ENCODE assay signal across 8 mouse cellular contexts in the genomic region with DNA sequence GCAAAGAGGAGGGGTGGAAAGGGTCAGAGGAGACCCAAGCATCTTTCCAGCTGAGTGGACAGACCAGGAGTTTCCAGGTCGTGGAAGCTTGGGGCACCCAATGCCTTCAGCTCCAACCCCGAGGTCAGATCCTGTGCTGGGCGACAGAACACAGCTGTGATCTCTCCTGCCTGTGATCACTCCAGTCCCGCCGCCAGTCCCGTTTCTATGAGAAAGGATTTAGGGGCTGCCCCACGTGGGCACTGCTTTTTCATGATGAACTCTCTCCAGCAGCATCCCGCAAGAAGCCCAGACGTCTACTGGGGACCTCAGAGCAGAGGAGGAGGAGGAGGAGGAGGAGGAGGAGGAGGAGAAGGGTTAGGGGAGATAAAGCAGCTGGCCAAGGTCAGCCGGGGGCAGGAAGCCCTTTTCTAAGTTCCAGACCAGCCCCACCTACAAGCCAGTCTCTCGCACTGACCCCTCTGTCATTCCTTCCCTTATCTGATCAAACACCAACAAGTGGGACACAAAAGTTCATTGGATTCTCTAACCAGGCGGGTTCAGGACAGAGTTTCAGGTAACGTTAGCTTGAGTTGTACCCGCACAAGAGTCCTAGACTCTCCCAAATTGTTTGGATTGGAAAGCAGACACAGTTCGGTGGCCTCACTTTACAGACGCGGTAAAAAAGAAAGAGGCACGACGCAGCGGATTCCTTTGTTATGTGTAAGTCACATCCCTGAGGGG. TPM values are rescaled to one million over a fixed set of nuclear protein-coding genes. Genes with fewer than 3 reads are reported as not detected.
DNase-seq lines count a peak whose midpoint lies in the region; ATAC-seq and TF ChIP-seq lines count a peak whose summit lies in the region.

No protein-coding gene starts in this region.

- H3K27ac ChIP-seq in cortical plate, adult 2 months (ENCODE audit: insufficient read depth, low read length): no peak overlapping the region
- no peak overlapping the region for H3K27ac ChIP-seq in hindbrain, embryonic 11.5 days (ENCODE audit: low read depth, low read length)
- peak overlapping the region; percentile 89 for H3K27ac ChIP-seq in lung, embryonic 14.5 days (ENCODE audit: low read depth)
- H3K27ac ChIP-seq in stomach, embryonic 14.5 days (ENCODE audit: low read length): peak overlapping the region; percentile 67; the same call in 1 of the 2 replicates
- H3K27ac ChIP-seq in cerebellum, adult 2 months (ENCODE audit: insufficient read depth, low read length): no peak overlapping the region

- no peak for TF ChIP-seq POLR2A in cortical plate, adult 2 months (IDR thresholded peaks at IDR 0.05; ENCODE audit: extremely low read depth, insufficient read depth, low read length)
- TF ChIP-seq POLR2A in cerebellum, adult 2 months (IDR thresholded peaks at IDR 0.05; ENCODE audit: borderline replicate concordance, insufficient read depth, low read length): no peak

- 1% methylated on average over 19 of the region's 20 CpGs for WGBS in hindbrain, embryonic 11.5 days
- 2% methylated on average over 20 of the region's 20 CpGs for WGBS in lung, embryonic 14.5 days
- under 1% methylated on average over 20 of the region's 20 CpGs for WGBS in stomach, embryonic 14.5 days
- 7% methylated on average over 20 of the region's 20 CpGs for WGBS in cerebellum, adult 2 months

- ATAC-seq in hindbrain, embryonic 11.5 days (ENCODE audit: low FRiP score): no peak
- peak; percentile 9; the same call in 1 of the 2 replicates for ATAC-seq in lung, embryonic 14.5 days (ENCODE audit: insufficient read depth)
- no peak for ATAC-seq in stomach, embryonic 14.5 days (ENCODE audit: insufficient number of reproducible peaks, insufficient read depth, low FRiP score, low read depth)

- peak overlapping the region; percentile 56 for H3K4me3 ChIP-seq in cortical plate, adult 2 months (ENCODE audit: insufficient read depth, low read length)
- H3K4me3 ChIP-seq in hindbrain, embryonic 11.5 days (ENCODE audit: low read depth, low read length): peak overlapping the region; percentile 44
- H3K4me3 ChIP-seq in lung, embryonic 14.5 days (ENCODE audit: low read depth, low read length): peak overlapping the region; percentile 73
- peak overlapping the region; percentile 67 for H3K4me3 ChIP-seq in stomach, embryonic 14.5 days (ENCODE audit: low read depth, low read length)
- no peak overlapping the region for H3K4me3 ChIP-seq in cerebellum, adult 2 months (replicated peaks; ENCODE audit: insufficient read depth, low read depth, low read length)

- peak overlapping the region; percentile 20 for H3K9ac ChIP-seq in hindbrain, embryonic 11.5 days (ENCODE audit: low read depth, low read length)
- peak overlapping the region; percentile 79 for H3K9ac ChIP-seq in lung, embryonic 14.5 days
- peak overlapping the region; percentile 63 for H3K9ac ChIP-seq in stomach, embryonic 14.5 days (replicated peaks; ENCODE audit: low read depth, low read length)

- no peaks in the 10 kb centered on the region for H3K4me1 ChIP-seq in cortical plate, adult 2 months (ENCODE audit: control insufficient read depth, insufficient read depth, low read length)
- H3K4me1 ChIP-seq in hindbrain, embryonic 11.5 days (replicated peaks; ENCODE audit: control insufficient read depth, insufficient read depth, low read length): 0 out of 2 replicates have a peak, but pooled peaks cover 3% of the 10 kb centered on the region
- peaks cover 9% of the 10 kb centered on the region; the same call in 1 of the 2 replicates for H3K4me1 ChIP-seq in lung, embryonic 14.5 days (ENCODE audit: insufficient read depth)
- peaks cover 19% of the 10 kb centered on the region; the same call in 1 of the 2 replicates for H3K4me1 ChIP-seq in stomach, embryonic 14.5 days (ENCODE audit: control insufficient read depth, insufficient read depth, low read length)
- H3K4me1 ChIP-seq in cerebellum, adult 2 months (ENCODE audit: control insufficient read depth, insufficient read depth, low read length): no peaks in the 10 kb centered on the region

- DNase-seq in gastrocnemius, adult 18-20 months (ENCODE audit: low spot score): peak; percentile 17
- no peak for DNase-seq in gastrocnemius, adult 8-10 months (ENCODE audit: low spot score in 2 of 2)
- DNase-seq in hindbrain, embryonic 11.5 days (ENCODE audit: low spot score): peak; percentile 49
- peak; percentile 79 for DNase-seq in lung, embryonic 14.5 days
- DNase-seq in cerebellum, adult 2 months: no peak
- no peak for DNase-seq in cerebellum, adult 11-12 months

- no peaks in the 10 kb centered on the region for H3K9me3 ChIP-seq in hindbrain, embryonic 11.5 days (ENCODE audit: control insufficient read depth, low read length)
- H3K9me3 ChIP-seq in lung, embryonic 14.5 days (ENCODE audit: low read depth, low read length): no peaks in the 10 kb centered on the region
- H3K9me3 ChIP-seq in stomach, embryonic 14.5 days (ENCODE audit: control insufficient read depth, low read depth, low read length): no peaks in the 10 kb centered on the region

- no peaks in the 10 kb centered on the region for H3K27me3 ChIP-seq in hindbrain, embryonic 11.5 days (ENCODE audit: control insufficient read depth, insufficient read depth, low read length)
- H3K27me3 ChIP-seq in lung, embryonic 14.5 days (ENCODE audit: insufficient read depth, low read length): no peaks in the 10 kb centered on the region
- H3K27me3 ChIP-seq in stomach, embryonic 14.5 days (ENCODE audit: control insufficient read depth, insufficient read depth, low read length): no peaks in the 10 kb centered on the region
- no peaks in the 10 kb centered on the region for H3K27me3 ChIP-seq in cerebellum, adult 2 months (ENCODE audit: control insufficient read depth, insufficient read depth, low read length)

- H3K36me3 ChIP-seq in hindbrain, embryonic 11.5 days (ENCODE audit: control insufficient read depth, insufficient read depth, low read length): 0 out of 2 replicates have a peak, but pooled peaks cover 2% of the 10 kb centered on the region
- H3K36me3 ChIP-seq in lung, embryonic 14.5 days (ENCODE audit: insufficient read depth): peaks cover 23% of the 10 kb centered on the region
- peaks cover 14% of the 10 kb centered on the region for H3K36me3 ChIP-seq in stomach, embryonic 14.5 days (ENCODE audit: control insufficient read depth, insufficient read depth, low read length)

- TF ChIP-seq CTCF in cortical plate, adult 2 months (IDR thresholded peaks at IDR 0.05; ENCODE audit: extremely low read depth, insufficient read depth, low read length): no peak
- TF ChIP-seq CTCF in lung, embryonic 14.5 days (IDR thresholded peaks at IDR 0.05; ENCODE audit: low read depth): no peak
- no peak for TF ChIP-seq CTCF in cerebellum, adult 2 months (IDR thresholded peaks at IDR 0.05; ENCODE audit: borderline replicate concordance, insufficient read depth, low read depth, low read length)

- H3K4me2 ChIP-seq in hindbrain, embryonic 11.5 days (replicated peaks; ENCODE audit: low read depth, low read length): peak overlapping the region; percentile 69
- peak overlapping the region; percentile 81 for H3K4me2 ChIP-seq in lung, embryonic 14.5 days
- H3K4me2 ChIP-seq in stomach, embryonic 14.5 days (replicated peaks; ENCODE audit: low read depth, low read length): peak overlapping the region; percentile 90

RNA-seq across cellular contexts. Expression of a gene that starts 0.8 kb away (rescaled TPM):
- total RNA-seq in gastrocnemius, adult 18-20 months (2021): 10 to 100 TPM; 36.8 to 51.1 TPM
- 10 to 100 TPM; 34.6 to 45.1 (median 38.6) TPM for total RNA-seq in gastrocnemius, adult 8-10 months (2022)
- polyA plus RNA-seq in cortical plate, adult 2 months (2012; rRNA removed): 311 and 350 TPM in 2 replicates
- polyA plus RNA-seq in hindbrain, embryonic 11.5 days (2014; fragmentation: Nextera tagmentation; extraction: Ambion mirVana): 73.4 and 75.1 TPM in 2 replicates
- polyA plus RNA-seq in lung, embryonic 14.5 days (2014; fragmentation: Nextera tagmentation; extraction: Ambion mirVana): 318 and 324 TPM in 2 replicates
- polyA plus RNA-seq in stomach, embryonic 14.5 days (2014; fragmentation: Nextera tagmentation; extraction: Ambion mirVana): 273 and 292 TPM in 2 replicates
- polyA plus RNA-seq in cerebellum, adult 2 months (2012; rRNA removed): 83.7 and 90.9 TPM in 2 replicates

RNA-seq across cellular contexts. Expression of a gene that starts 17.3 kb away (rescaled TPM):
- total RNA-seq in gastrocnemius, adult 18-20 months (2021): under 1 TPM; 0.45 to 0.48 TPM
- under 1 TPM; 0.15 to 0.72 (median 0.29) TPM for total RNA-seq in gastrocnemius, adult 8-10 months (2022)
- 1.2 and 1.5 TPM in 2 replicates for polyA plus RNA-seq in cortical plate, adult 2 months (2012; rRNA removed)
- polyA plus RNA-seq in hindbrain, embryonic 11.5 days (2014; fragmentation: Nextera tagmentation; extraction: Ambion mirVana): 2.6 and 2.7 TPM in 2 replicates
- polyA plus RNA-seq in lung, embryonic 14.5 days (2014; fragmentation: Nextera tagmentation; extraction: Ambion mirVana): 2.9 and 3.7 TPM in 2 replicates
- 3.8 and 4.2 TPM in 2 replicates for polyA plus RNA-seq in stomach, embryonic 14.5 days (2014; fragmentation: Nextera tagmentation; extraction: Ambion mirVana)
- polyA plus RNA-seq in cerebellum, adult 2 months (2012; rRNA removed): 0.79 and 0.87 TPM in 2 replicates

Comparison
In these comparisons a context has a peak if more than half of its experiments do, and no peak if none do; other contexts are left out.
1. DNase-seq: peak in gastrocnemius, adult 18-20 months (single experiment), hindbrain, embryonic 11.5 days (single experiment) and lung, embryonic 14.5 days (single experiment); none in gastrocnemius, adult 8-10 months (0 of 2), cerebellum, adult 2 months (0 of 2) and cerebellum, adult 11-12 months (single experiment).
2. H3K27ac ChIP-seq: peak in lung, embryonic 14.5 days (single experiment) and stomach, embryonic 14.5 days (single experiment); none in cortical plate, adult 2 months (single experiment), hindbrain, embryonic 11.5 days (single experiment) and cerebellum, adult 2 months (single experiment).
3. H3K9ac ChIP-seq: peak in every context shown above with its lines; median percentile 79 in lung, embryonic 14.5 days; 63 in stomach, embryonic 14.5 days; 20 in hindbrain, embryonic 11.5 days.
4. Peak in every context shown above with its lines, with median percentiles within 50 percentile points of each other: H3K4me2 ChIP-seq.